Mouse (Mus musculus) spleen, adult 18-20 months (tissue): ENCODE results near the gene Spata31d1c.

Experiments used
- DNase-seq, 2 experiments: peaks; one replicate each; pipeline ENCODE4 v3.0.0; 2022; ENCODE audit warnings: mixed read lengths in 2 of 2

Spata31d1c gene

DNA sequence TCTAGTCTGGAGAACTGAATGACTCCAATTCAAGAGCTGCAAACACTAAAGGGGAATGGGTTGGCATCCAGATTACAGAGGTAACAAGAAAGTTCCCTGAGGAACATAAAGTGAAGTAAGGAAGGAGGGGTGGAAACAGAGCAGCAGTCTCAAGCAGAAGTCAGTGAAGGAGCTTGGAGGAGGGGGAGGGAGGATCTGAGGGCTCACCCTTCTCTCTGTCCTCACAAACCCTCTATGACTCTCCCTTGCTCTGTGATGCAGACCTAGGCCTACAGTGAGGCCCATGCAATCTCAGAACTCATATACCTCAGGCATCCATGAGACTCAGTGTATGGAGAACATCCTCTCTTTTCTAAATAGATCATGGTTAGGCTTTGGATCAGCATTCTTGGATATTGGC, at the start of gene Spata31d1c:
Gene Spata31d1c, plus strand, starts transcription at position 301 of the 400 bp plus-strand sequence.
- DNase-seq = no peak

- DNase-seq = no peak
These were observed 44.0 kb upstream of the Spata31d1c start for GRCm38 (mm10) chr13:64988828-64989227.

DNA sequence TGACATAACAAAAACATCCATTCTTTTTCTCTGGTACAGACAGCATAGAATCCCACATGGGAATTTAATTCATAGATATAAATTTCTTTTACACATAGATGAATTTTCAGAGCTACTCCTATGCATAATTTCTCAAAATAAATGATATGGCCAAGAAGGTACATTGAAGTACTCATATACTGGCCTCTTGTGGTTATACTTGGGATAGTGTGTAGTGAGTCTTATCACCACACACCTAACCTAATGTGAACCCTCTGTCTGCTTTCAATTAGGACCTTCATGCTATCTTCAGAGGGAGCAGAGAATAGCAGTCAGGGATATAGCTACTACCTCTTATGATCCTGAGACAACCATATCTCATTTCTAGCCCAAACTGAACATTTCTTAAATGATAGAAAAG, 27.4 kb upstream of the Spata31d1c start:
- DNase-seq = no peak

DNA sequence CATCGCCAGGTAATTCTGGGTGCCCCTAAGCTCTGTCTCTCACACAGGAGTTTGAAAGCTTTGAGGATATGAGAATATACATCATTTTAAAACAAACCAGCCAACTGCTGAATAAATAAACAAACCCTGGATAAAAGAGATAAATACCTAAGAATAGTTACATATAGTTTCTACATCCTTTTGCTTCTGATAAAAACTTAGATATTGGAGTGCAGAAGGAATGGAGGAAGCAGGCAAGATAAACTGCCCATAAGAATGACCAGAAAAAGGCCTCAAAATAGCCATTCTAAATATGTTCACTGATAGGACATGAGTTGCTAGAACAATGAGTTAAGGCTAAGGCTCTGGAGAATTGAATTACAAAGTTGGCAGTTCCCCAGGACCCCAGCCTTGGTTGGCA, 26.1 kb upstream of the Spata31d1c start:
- no peak for DNase-seq

GRCm38 (mm10) chr13:65007971-65008370, 24.9 kb upstream of the Spata31d1c start:
- DNase-seq = no peak

DNA sequence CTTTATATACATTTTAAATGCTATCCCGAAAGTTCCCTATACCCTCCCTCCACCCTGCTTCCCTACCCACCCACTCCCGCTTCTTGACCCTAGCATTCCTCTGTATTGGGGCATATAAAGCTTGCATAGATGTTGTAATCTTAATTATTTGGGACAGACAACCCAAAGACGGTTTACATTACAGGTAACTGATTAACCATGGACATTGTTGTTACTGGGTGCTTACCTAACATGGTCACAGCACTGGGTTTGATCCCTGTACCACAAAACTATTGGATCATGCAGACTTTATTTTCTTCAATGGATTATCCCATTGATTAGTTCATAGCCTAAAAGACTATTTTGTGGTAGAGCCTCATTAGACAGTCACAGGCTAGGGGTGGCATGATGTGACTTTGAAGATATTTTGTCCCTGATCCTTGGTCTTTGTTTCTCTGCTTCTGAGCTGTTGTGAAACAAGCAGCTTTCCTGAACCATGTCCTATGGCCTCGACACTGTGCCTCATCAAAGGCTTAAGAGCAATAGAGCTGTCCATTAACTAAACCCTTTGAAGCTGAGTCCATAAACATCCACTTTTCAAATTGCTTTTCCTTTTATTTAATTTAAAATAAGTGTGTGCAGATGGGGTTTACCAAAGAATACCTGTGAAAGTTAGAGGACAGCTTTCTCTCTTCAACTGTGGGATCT, 21.7 kb upstream of the Spata31d1c start:
- no peak for DNase-seq

DNA sequence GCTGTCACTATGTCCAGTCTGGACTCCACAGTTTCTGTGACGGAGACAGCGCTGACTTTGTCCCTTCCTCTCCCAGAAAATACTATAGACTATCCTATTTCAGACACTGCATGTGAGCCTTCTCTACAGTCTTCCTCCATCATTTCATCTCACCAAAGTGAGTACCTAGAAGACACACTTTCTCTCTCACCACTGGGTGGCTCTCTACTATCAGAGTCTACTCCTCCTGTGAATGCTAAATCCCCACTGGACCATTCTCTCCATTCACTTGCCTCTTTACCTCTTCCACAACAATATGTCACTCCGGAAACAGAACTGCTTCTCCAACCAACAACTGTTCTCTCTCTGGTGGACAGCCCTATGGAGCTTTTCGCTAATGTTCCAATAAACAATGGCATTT, 2.2 kb downstream of the Spata31d1c start:
- no peak for DNase-seq

GRCm38 (mm10) chr13:65052660-65053059, 19.8 kb downstream of the Spata31d1c start, which contains the start of gene Prss47:
Gene Prss47, minus strand, starts transcription at chr13:65052760.
- DNase-seq = peak in 1 of 2 experiments; percentile 4

GRCm38 (mm10) chr13:65069969-65070368, 37.1 kb downstream of the Spata31d1c start:
- DNase-seq = no peak
